Mouse (Mus musculus) MEL (cell line): Measurements from ENCODE around the gene Cct6b. TPM values are rescaled to one million over a fixed set of nuclear protein-coding genes. Genes with fewer than 3 reads are reported as not detected.

Experiments used
- DNase-seq: peaks from one replicate; pipeline ENCODE4 v3.0.0; 2011; ENCODE audit warnings: low read depth, low spot score
- H3K27ac ChIP-seq: 2 replicates; pipeline ENCODE4 v1.5.1; 2012; ENCODE audit warnings: low read depth, mild to moderate bottlenecking, control low read depth, low read length, moderate library complexity; ENCODE audit not compliant: control insufficient read depth
- H3K27me3 ChIP-seq, 2 experiments: fragments of 150-350 bp in 1 of 2; sonication (generic) in 1 of 2; 2 replicates each; pipeline ENCODE4 v1.6.1; 2012; ENCODE audit warnings: low read length in 2 of 2, mild to moderate bottlenecking in 2 of 2, improper control_type of control experiment in 1 of 2, moderate library complexity in 1 of 2; ENCODE audit not compliant: insufficient read depth in 2 of 2, control insufficient read depth in 1 of 2
- H3K36me3 ChIP-seq, 2 experiments: 2 replicates each; pipeline ENCODE4 v1.6.1; 2012 to 2014; ENCODE audit warnings: low read length in 2 of 2, improper control_type of control experiment in 1 of 2, inconsistent platforms in 1 of 2, mild to moderate bottlenecking in 1 of 2; ENCODE audit not compliant: insufficient read depth in 2 of 2, control insufficient read depth in 1 of 2
- H3K4me1 ChIP-seq, 2 experiments: fragments of 150-350 bp in 1 of 2; sonication (generic) in 1 of 2; 2 replicates each; pipeline ENCODE4 v1.6.1; 2012; ENCODE audit warnings: low read length in 2 of 2, improper control_type of control experiment in 1 of 2, mild to moderate bottlenecking in 1 of 2; ENCODE audit not compliant: insufficient read depth in 2 of 2, control insufficient read depth in 1 of 2
- H3K4me3 ChIP-seq, 2 experiments: fragments of 150-350 bp in 1 of 2; sonication (generic) in 1 of 2; 2 replicates each; pipeline ENCODE4 v1.5.1; 2012; ENCODE audit warnings: low read depth in 2 of 2, low read length in 2 of 2, mild to moderate bottlenecking in 2 of 2, moderate library complexity in 2 of 2, control low read depth in 1 of 2, improper control_type of control experiment in 1 of 2; ENCODE audit not compliant: control insufficient read depth in 1 of 2, insufficient read depth in 1 of 2
- H3K79me2 ChIP-seq: 2 replicates; pipeline ENCODE4 v1.6.1; 2012; ENCODE audit warnings: mild to moderate bottlenecking, low read length, moderate library complexity; ENCODE audit not compliant: control insufficient read depth, poor library complexity, insufficient read depth
- H3K9ac ChIP-seq: 2 replicates; pipeline ENCODE4 v1.6.1; 2012; ENCODE audit warnings: low read depth, mild to moderate bottlenecking, control low read depth, low read length, moderate library complexity; ENCODE audit not compliant: control insufficient read depth, poor library complexity, severe bottlenecking
- H3K9me3 ChIP-seq: fragments of 150-350 bp; sonication (generic); replicated peaks from 2 replicates; pipeline ENCODE4 v1.6.1; 2012; ENCODE audit warnings: mild to moderate bottlenecking, low read length, improper control_type of control experiment, moderate library complexity; ENCODE audit not compliant: insufficient read depth
- CHD2 ChIP-seq: IDR thresholded peaks from 2 replicates; pipeline ENCODE4 v1.6.1; 2011; ENCODE audit warnings: low read length, improper control_type of control experiment
- CTCF ChIP-seq, 3 experiments: IDR thresholded peaks in 2 of 3; conservative IDR thresholded peaks in 1 of 3; 2 replicates each; pipeline ENCODE4 v1.5.1; 2011 to 2012; ENCODE audit warnings: low read length in 3 of 3, low read depth in 2 of 3, mild to moderate bottlenecking in 2 of 3, improper control_type of control experiment in 1 of 3, inconsistent platforms in 1 of 3, mixed read lengths in 1 of 3, moderate library complexity in 1 of 3; ENCODE audit not compliant: control insufficient read depth in 1 of 3, insufficient read depth in 1 of 3, poor library complexity in 1 of 3, severe bottlenecking in 1 of 3
- ELF1 ChIP-seq: IDR thresholded peaks from 2 replicates; pipeline ENCODE4 v1.6.1; 2014; ENCODE audit warnings: low read depth, mild to moderate bottlenecking, inconsistent platforms, low read length, improper control_type of control experiment, moderate library complexity
- GABPA ChIP-seq: IDR thresholded peaks from 2 replicates; pipeline ENCODE4 v1.6.1; 2012; ENCODE audit warnings: low read depth, mild to moderate bottlenecking, inconsistent platforms, low read length, improper control_type of control experiment, moderate library complexity
- GATA1 ChIP-seq: IDR thresholded peaks from 2 replicates; pipeline ENCODE4 v1.6.1; 2011; ENCODE audit warnings: low read depth, low read length, improper control_type of control experiment
- KAT2A ChIP-seq: conservative IDR thresholded peaks from 2 replicates; pipeline ENCODE4 v1.6.1; 2012; ENCODE audit warnings: low read depth, low read length, improper control_type of control experiment, inconsistent platforms
- MAFK ChIP-seq: IDR thresholded peaks from 2 replicates; pipeline ENCODE4 v1.6.1; 2011; ENCODE audit warnings: low read depth, mild to moderate bottlenecking, low read length, improper control_type of control experiment, borderline replicate concordance
- MAX ChIP-seq: IDR thresholded peaks from 2 replicates; pipeline ENCODE4 v1.6.1; 2011; ENCODE audit warnings: low read length, improper control_type of control experiment
- MEF2A ChIP-seq: IDR thresholded peaks from 2 replicates; pipeline ENCODE4 v1.6.1; 2014; ENCODE audit warnings: low read depth, mild to moderate bottlenecking, inconsistent platforms, low read length, improper control_type of control experiment; ENCODE audit not compliant: poor library complexity, insufficient replicate concordance, severe bottlenecking; ENCODE audit errors: extremely low read depth
- MXI1 ChIP-seq: IDR thresholded peaks from 2 replicates; pipeline ENCODE4 v1.6.1; 2011; ENCODE audit warnings: mild to moderate bottlenecking, low read depth, low read length, improper control_type of control experiment
- MYB ChIP-seq: IDR thresholded peaks from 2 replicates; pipeline ENCODE4 v1.6.1; 2011; ENCODE audit warnings: mild to moderate bottlenecking, low read depth, low read length, improper control_type of control experiment
- MYC ChIP-seq: IDR thresholded peaks from 2 replicates; pipeline ENCODE4 v1.6.1; 2011; ENCODE audit warnings: low read depth, mild to moderate bottlenecking, low read length, improper control_type of control experiment, moderate library complexity
- NRF1 ChIP-seq: IDR thresholded peaks from 2 replicates; pipeline ENCODE4 v1.6.1; 2014; ENCODE audit warnings: low read depth, mild to moderate bottlenecking, inconsistent platforms, low read length, improper control_type of control experiment, moderate library complexity; ENCODE audit not compliant: poor library complexity, insufficient read depth, severe bottlenecking
- POLR2AphosphoS2 ChIP-seq: IDR thresholded peaks from 2 replicates; pipeline ENCODE4 v1.6.1; 2011; ENCODE audit warnings: low read length, improper control_type of control experiment
- RAD21 ChIP-seq: IDR thresholded peaks from 2 replicates; pipeline ENCODE4 v1.6.1; 2011; ENCODE audit warnings: mild to moderate bottlenecking, low read depth, low read length, improper control_type of control experiment
- SIN3A ChIP-seq: IDR thresholded peaks from 2 replicates; pipeline ENCODE4 v1.6.1; 2012; ENCODE audit warnings: low read length, improper control_type of control experiment, inconsistent platforms
- SMC3 ChIP-seq: IDR thresholded peaks from 2 replicates; pipeline ENCODE4 v1.6.1; 2011; ENCODE audit warnings: low read depth, low read length, improper control_type of control experiment
- TBP ChIP-seq: IDR thresholded peaks from 2 replicates; pipeline ENCODE4 v1.8.0; 2011; ENCODE audit warnings: low read depth, low read length, improper control_type of control experiment
- USF1 ChIP-seq: IDR thresholded peaks from 2 replicates; pipeline ENCODE4 v1.6.1; 2014; ENCODE audit warnings: low read depth, mild to moderate bottlenecking, inconsistent platforms, low read length, improper control_type of control experiment, moderate library complexity
- ZNF384 ChIP-seq: IDR thresholded peaks from 2 replicates; pipeline ENCODE4 v1.6.1; 2012; ENCODE audit warnings: low read depth, mild to moderate bottlenecking, inconsistent platforms, low read length, improper control_type of control experiment
- polyA plus RNA-seq, 2 experiments: library from polyadenylated mRNA; stranded (reverse) in 1 of 2; unstranded in 1 of 2; fragments of >175 nt in 1 of 2; fragments of >200 nt in 1 of 2; gene quantifications; 2 replicates each; pipeline versions ENCODE4 v1.2.1 to v1.2.4; 2012; ENCODE audit warnings: low replicate concordance in 2 of 2, low read depth in 1 of 2; ENCODE audit not compliant: insufficient read length in 2 of 2, insufficient read depth in 1 of 2, missing spikeins in 1 of 2
- total RNA-seq: library from RNA; depleted of rRNA; stranded (reverse); fragments of 300-350 nt; gene quantifications from 2 replicates; pipeline ENCODE4 v1.2.3, GENCODE M21; 2012

The Cct6b gene
- total and polyA plus RNA-seq, 3 experiments, result 0.21 to 0.31 TPM; not detected in 1

GRCm38 (mm10) chr11:82762286-82762829 lies 1.8 kb downstream of the Cct6b start:
- H3K9me3 ChIP-seq, result no peaks in the 10 kb centered on the region
- no peak overlapping the region; a peak in 1 of 4 replicates for H3K4me3 ChIP-seq
- DNase-seq, result peak; percentile 52
- no peaks in the 10 kb centered on the region for H3K27me3 ChIP-seq
- peaks cover 0 to 22% of the 10 kb centered on the region in 2 experiments; a peak in 2 of 4 replicates for H3K36me3 ChIP-seq
- TF ChIP-seq SMC3 (peak; percentile 58), USF1 (0 out of 2 replicates have a peak, but pooled peaks have one; percentile 17), MYC (peak; percentile 96), CTCF (IDR thresholded peaks at IDR 0.05 in 2 of 3, conservative IDR thresholded peaks at IDR 0.05 in 1 of 3; ENCODE audit: control insufficient read depth in 1 of 3, insufficient read depth in 1 of 3, low read depth in 2 of 3, low read length in 3 of 3, poor library complexity in 1 of 3, severe bottlenecking in 1 of 3) (peak; percentile 36 to 72 (median 46); a peak in 5 of 6 replicates), KAT2A (no peak), MAX (no peak), MEF2A (no peak), SIN3A (peak; percentile 22; the same call in 1 of the 2 replicates), POLR2AphosphoS2 (no peak), ZNF384 (0 out of 2 replicates have a peak, but pooled peaks have one; percentile 33), NRF1 (no peak), RAD21 (peak; percentile 40), GABPA (no peak), TBP (peak; percentile 42; the same call in 1 of the 2 replicates), MXI1 (no peak)
- TF ChIP-seq, all 39 proteins: peak for 8
- Histone ChIP-seq H3K9ac (peak overlapping the region; percentile 77; the same call in 1 of the 2 replicates), H3K79me2 (peaks cover 23% of the 10 kb centered on the region), H3K4me1 (peaks cover 5 to 15% of the 10 kb centered on the region in 2 experiments), H3K27ac (no peak overlapping the region)

- no peaks in the 10 kb centered on the region for H3K79me2 ChIP-seq
- no peak for DNase-seq
- H3K9me3 ChIP-seq, result no peaks in the 10 kb centered on the region
- H3K27ac ChIP-seq, result no peak overlapping the region
- H3K4me3 ChIP-seq, result no peak overlapping the region
- H3K9ac ChIP-seq, result no peak overlapping the region
- H3K36me3 ChIP-seq, result peaks cover 0 to 7% of the 10 kb centered on the region in 2 experiments; a peak in 2 of 4 replicates
- H3K4me1 ChIP-seq, result peaks cover 0 to 13% of the 10 kb centered on the region in 2 experiments; a peak in 2 of 4 replicates
- H3K27me3 ChIP-seq, result no peaks in the 10 kb centered on the region
- peak; percentile 85 for TF ChIP-seq MAFK
- TF ChIP-seq CHD2, result no peak
- TF ChIP-seq GATA1, result no peak
- TF ChIP-seq ELF1, result no peak
- peak; percentile 48; the same call in 1 of the 2 replicates for TF ChIP-seq ZNF384
- no peak for TF ChIP-seq MYB
- TF ChIP-seq, all 39 proteins: peak for 2
Observed at GRCm38 (mm10) chr11:82755919-82756318, 8.2 kb downstream of the Cct6b start.
